Mouse (Mus musculus) heart, postnatal 14 days (tissue): ENCODE measurements at regions not wholly inside any gene's neighbourhood (a gene's known extent, or its start where the extent isn't known, plus 50 kb on each side); places are given as distances from the start of the nearest gene placed in this dataset.
A peak's percentile ranks its signal among the peaks of the same experiment; 100 is the strongest.

Experiments used
- DNase-seq, 2 experiments: peaks; one replicate each; pipeline ENCODE4 v3.0.0; 2021 to 2022
- intact Hi-C: fragments of 180-260 bp; cut with DNase I; formaldehyde crosslinking; loops from one replicate; pipeline ENCODE4 v1.15.1; 2025

GRCm38 (mm10) chr14:97694238-97694637 is 475.3 kb downstream of the Dach1 start:
- no peak for DNase-seq
- intact Hi-C loops = no loop called here

GRCm38 (mm10) chr14:97684617-97685016 is 484.9 kb downstream of the Dach1 start:
- DNase-seq = no peak
- intact Hi-C loops = no loop called here

GRCm38 (mm10) chr14:97667806-97668205 is 501.8 kb downstream of the Dach1 start:
- DNase-seq = no peak
- intact Hi-C loops = loop anchor here (5.0 kb wide), 1 partner anchor 514 kb away; no protein-coding TSS in a partner anchor

- intact Hi-C loops = no loop called here
- DNase-seq = no peak
Measured at GRCm38 (mm10) chr14:97638187-97638792, 531.3 kb downstream of the Dach1 start.

GRCm38 (mm10) chr14:97611438-97611837 is 558.1 kb downstream of the Dach1 start:
- intact Hi-C loops = no loop called here
- DNase-seq = no peak

- no peak for DNase-seq
- intact Hi-C loops = no loop called here
Measured at GRCm38 (mm10) chr14:97596694-97597093, 572.9 kb downstream of the Dach1 start.

- intact Hi-C loops = loop anchor here (5.0 to 10.0 kb wide), 2 partner anchors 579 to 1436 kb away; partner anchors contain the start of gene Dach1
- no peak for DNase-seq
Measured at GRCm38 (mm10) chr14:97588611-97589010, 581.0 kb downstream of the Dach1 start.

- peak; percentile 23 to 32 for DNase-seq
- intact Hi-C loops = loop anchor here (5.0 to 10.0 kb wide), 2 partner anchors 579 to 1437 kb away; partner anchors contain the start of gene Dach1
Measured at GRCm38 (mm10) chr14:97588182-97588581, 581.4 kb downstream of the Dach1 start.

GRCm38 (mm10) chr14:97586962-97587361 is 582.6 kb downstream of the Dach1 start:
- no peak for DNase-seq
- intact Hi-C loops = loop anchor here (5.0 to 10.0 kb wide), 2 partner anchors 580 to 1438 kb away; partner anchors contain the start of gene Dach1

- intact Hi-C loops = no loop called here
- DNase-seq = no peak
Measured at GRCm38 (mm10) chr14:97570274-97570673, 599.3 kb downstream of the Dach1 start.

GRCm38 (mm10) chr14:97560121-97560907 is 609.3 kb downstream of the Dach1 start:
- no peak for DNase-seq
- intact Hi-C loops = loop anchor here (5.0 kb wide), 1 partner anchor 42 kb away; no protein-coding TSS in a partner anchor

- intact Hi-C loops = loop anchor here (5.0 kb wide), 1 partner anchor 227 kb away; no protein-coding TSS in a partner anchor
- peak; percentile 12 to 15 for DNase-seq
Measured at GRCm38 (mm10) chr14:97559559-97559958, 610.0 kb downstream of the Dach1 start.

- intact Hi-C loops = loop anchor here (5.0 kb wide), 1 partner anchor 226 kb away; no protein-coding TSS in a partner anchor
Measured at GRCm38 (mm10) chr14:97558289-97558688, 611.3 kb downstream of the Dach1 start.

GRCm38 (mm10) chr14:97557888-97558287 is 611.7 kb downstream of the Dach1 start:
- no peak for DNase-seq
- intact Hi-C loops = loop anchor here (5.0 kb wide), 1 partner anchor 226 kb away; no protein-coding TSS in a partner anchor

More at GRCm38 (mm10) chr14:97558289-97558688, 611.3 kb downstream of the Dach1 start:
- no peak for DNase-seq

GRCm38 (mm10) chr14:97546276-97546675 is 623.3 kb downstream of the Dach1 start:
- intact Hi-C loops = no loop called here
- DNase-seq = no peak

- DNase-seq = no peak
- intact Hi-C loops = no loop called here
Measured at GRCm38 (mm10) chr14:97544307-97544706, 625.3 kb downstream of the Dach1 start.

- intact Hi-C loops = no loop called here
- DNase-seq = no peak
Measured at GRCm38 (mm10) chr14:97537012-97537411, 632.6 kb downstream of the Dach1 start.

- intact Hi-C loops = no loop called here
- DNase-seq = no peak
Measured at GRCm38 (mm10) chr14:97511318-97511717, 658.2 kb downstream of the Dach1 start.

GRCm38 (mm10) chr14:97489427-97490347 is 679.9 kb downstream of the Dach1 start:
- intact Hi-C loops = no loop called here
- no peak for DNase-seq

- intact Hi-C loops = no loop called here
- DNase-seq = no peak
Measured at GRCm38 (mm10) chr14:97478236-97478635, 691.3 kb downstream of the Dach1 start.
